Mouse (Mus musculus) hindbrain, embryonic 16.5 days (tissue): ENCODE measurements around the gene Gng7. TPM values are rescaled to one million over a fixed set of nuclear protein-coding genes. Genes with fewer than 3 reads are reported as not detected.

Source experiments
- ATAC-seq: fragments of 200-750 bp; cut with Nextera tagmentation; 2 replicates; pipeline ENCODE4 v1.8.0; 2017; ENCODE audit warnings: moderate TSS enrichment, moderate library complexity
- H3K27ac ChIP-seq: fragments of 300-500 bp; sonication (generic); 2 replicates; pipeline ENCODE4 v1.5.1; 2014; ENCODE audit warnings: low read depth, mild to moderate bottlenecking, control low read depth, low read length, moderate library complexity
- H3K27me3 ChIP-seq: fragments of 300-500 bp; sonication (generic); replicated peaks from 2 replicates; pipeline ENCODE4 v1.6.1; 2014; ENCODE audit warnings: low read length; ENCODE audit not compliant: control insufficient read depth, insufficient read depth
- H3K36me3 ChIP-seq: fragments of 300-500 bp; sonication (generic); 2 replicates; pipeline ENCODE4 v1.6.1; 2014; ENCODE audit warnings: mild to moderate bottlenecking, low read length, moderate library complexity, mixed read lengths; ENCODE audit not compliant: control insufficient read depth, insufficient read depth
- H3K4me1 ChIP-seq: fragments of 300-500 bp; sonication (generic); 2 replicates; pipeline ENCODE4 v1.6.1; 2014; ENCODE audit warnings: low read depth, low read length; ENCODE audit not compliant: control insufficient read depth, insufficient read depth
- H3K4me2 ChIP-seq: fragments of 300-500 bp; sonication (generic); 2 replicates; pipeline ENCODE4 v1.6.1; 2014; ENCODE audit warnings: mild to moderate bottlenecking, low read length, control low read depth, moderate library complexity
- H3K4me3 ChIP-seq: fragments of 300-500 bp; sonication (generic); 2 replicates; pipeline ENCODE4 v1.5.1; 2014; ENCODE audit warnings: mild to moderate bottlenecking, low read length, control low read depth, moderate library complexity
- H3K9ac ChIP-seq: fragments of 300-500 bp; sonication (generic); 2 replicates; pipeline ENCODE4 v1.6.1; 2014; ENCODE audit warnings: low read depth, mild to moderate bottlenecking, control low read depth, low read length, moderate library complexity
- H3K9me3 ChIP-seq: fragments of 300-500 bp; sonication (generic); 2 replicates; pipeline ENCODE4 v1.6.1; 2014; ENCODE audit warnings: mild to moderate bottlenecking, low read length, moderate library complexity; ENCODE audit not compliant: control insufficient read depth
- WGBS: fragments of 180-500 bp; shearing (Covaris S2); extraction: QIAGEN DNeasy Blood & Tissue Kit; methylation state at CpG from one replicate; pipeline ENCODE4 v1.1.7; 2014; 5-methylcytosine and 5-hydroxymethylcytosine counted together
- polyA plus RNA-seq: library from polyadenylated mRNA; unstranded; fragments of >200 nt; fragmentation: Nextera tagmentation; extraction: Ambion mirVana; gene quantifications from 2 replicates; pipeline ENCODE4 v1.2.1, GENCODE M21; 2015

Gene Gng7
- polyA plus RNA-seq, 1 experiment from 2014 or later: 25.4 TPM

DNA sequence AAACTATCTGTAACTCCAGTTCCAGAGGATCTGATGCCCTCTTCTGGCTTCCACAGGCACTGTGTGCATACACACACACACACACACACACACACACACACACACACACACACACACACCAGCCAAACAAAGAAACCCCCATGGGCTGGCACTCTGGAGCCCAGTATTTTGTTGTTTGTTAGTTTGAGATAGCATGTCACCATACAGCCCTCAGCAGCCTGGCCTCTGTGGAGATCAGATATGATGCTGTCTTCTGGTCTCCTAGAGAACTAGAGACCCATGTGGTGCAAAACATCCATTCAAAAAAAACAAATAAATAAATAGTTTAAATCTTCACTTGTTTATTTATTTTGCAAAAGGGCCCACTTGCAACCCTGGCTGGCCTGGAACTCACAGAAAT is 13.5 kb upstream of the Gng7 start:
- Histone ChIP-seq H3K4me2 (no peak overlapping the region), H3K36me3 (peaks cover 21% of the 10 kb centered on the region), H3K4me1 (peaks cover 8% of the 10 kb centered on the region), H3K9ac (no peak overlapping the region), H3K9me3 (no peaks in the 10 kb centered on the region), H3K27me3 (peaks cover 2% of the 10 kb centered on the region), H3K4me3 (no peak overlapping the region), H3K27ac (no peak overlapping the region)
- no peak for ATAC-seq

DNA sequence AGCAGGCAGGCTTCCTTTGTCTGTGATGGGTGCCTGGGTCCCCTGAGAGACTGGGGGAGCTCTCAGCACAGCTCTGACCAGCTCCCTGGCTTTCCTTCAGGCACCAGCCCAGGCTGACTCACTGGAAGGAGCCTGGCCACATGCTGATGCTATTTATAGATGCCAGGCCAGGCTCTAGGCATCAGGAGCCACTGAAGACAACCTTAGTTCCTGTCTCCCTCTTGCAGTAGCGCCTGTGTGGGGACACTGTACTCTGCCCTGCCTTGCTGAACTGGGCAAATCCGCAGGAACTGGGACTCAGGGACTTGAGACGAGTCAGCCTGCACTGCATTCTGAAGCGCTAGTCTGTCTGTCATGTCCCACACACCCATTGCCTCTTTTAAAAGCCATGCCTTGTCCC is 12.6 kb upstream of the Gng7 start:
- Histone ChIP-seq H3K27me3 (peaks cover 2% of the 10 kb centered on the region), H3K4me3 (no peak overlapping the region), H3K4me2 (no peak overlapping the region), H3K36me3 (peaks cover 18% of the 10 kb centered on the region), H3K4me1 (peaks cover 8% of the 10 kb centered on the region), H3K27ac (no peak overlapping the region), H3K9me3 (no peaks in the 10 kb centered on the region), H3K9ac (no peak overlapping the region)
- WGBS: 63% methylated on average over 4 of the region's 4 CpGs
- ATAC-seq: no peak

DNA sequence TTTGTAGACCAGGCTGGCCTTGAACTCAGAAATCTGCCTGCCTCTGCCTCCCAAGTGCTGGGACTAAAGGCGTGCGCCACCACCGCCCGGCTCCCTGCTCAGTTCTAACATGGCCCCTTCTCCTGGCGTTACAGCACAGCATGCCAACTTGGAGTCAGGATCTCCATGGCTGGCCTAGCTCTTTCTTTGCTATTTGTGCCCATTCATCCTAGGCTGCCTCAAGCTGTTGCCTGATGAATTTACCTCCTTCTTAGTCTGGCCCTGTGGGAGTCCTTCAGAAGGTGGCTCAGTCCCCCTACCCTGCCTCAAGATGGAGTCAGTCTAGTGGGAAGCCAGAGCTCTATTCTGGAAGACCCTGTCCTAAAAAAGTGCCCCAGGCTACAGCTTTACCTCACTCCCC is 12.1 kb upstream of the Gng7 start:
- H3K9ac ChIP-seq: no peak overlapping the region
- no peak overlapping the region for H3K4me2 ChIP-seq
- H3K4me1 ChIP-seq: peaks cover 10% of the 10 kb centered on the region
- WGBS: 85% methylated on average over 5 of the region's 5 CpGs
- no peak for ATAC-seq
- H3K9me3 ChIP-seq: no peaks in the 10 kb centered on the region
- H3K27ac ChIP-seq: no peak overlapping the region
- no peak overlapping the region for H3K4me3 ChIP-seq
- H3K36me3 ChIP-seq: peaks cover 16% of the 10 kb centered on the region
- peaks cover 2% of the 10 kb centered on the region for H3K27me3 ChIP-seq

DNA sequence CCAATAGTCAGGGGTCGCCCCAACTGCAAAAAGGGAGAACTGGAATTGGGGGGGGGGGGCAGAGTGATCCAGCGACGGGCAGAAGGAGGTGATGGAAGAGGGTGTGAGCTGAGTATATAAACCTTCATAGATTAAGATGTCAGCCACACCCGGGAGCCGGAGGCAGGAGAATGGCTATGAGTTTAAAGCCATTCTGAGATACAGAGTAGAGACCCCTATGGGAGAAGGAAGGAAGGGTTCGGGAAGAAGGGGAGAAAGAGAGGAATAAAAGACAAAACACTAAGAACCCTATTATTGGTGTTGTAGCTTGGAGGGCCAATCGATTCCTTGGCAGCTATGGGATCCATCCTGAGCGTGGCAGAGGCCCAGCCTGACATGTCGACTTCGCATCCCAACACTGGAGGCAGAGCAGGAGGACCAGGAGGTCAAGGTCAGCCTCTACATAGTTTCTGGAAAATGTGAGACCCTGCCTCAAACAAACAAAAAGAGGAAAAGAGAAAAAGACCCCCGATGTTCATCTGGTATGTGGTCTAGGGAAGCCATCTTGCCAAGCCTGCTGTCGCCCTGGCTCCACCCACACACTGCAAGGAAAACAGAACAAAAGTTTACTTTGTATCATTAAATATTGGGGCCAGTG is 11.0 kb upstream of the Gng7 start, which contains the start of gene Diras1:
Gene Diras1, minus strand, starts transcription at position 24 of the 637 bp plus-strand sequence.
- ATAC-seq: peak; percentile 10; the same call in 1 of the 2 replicates
- Histone ChIP-seq H3K4me3 (peak within 1 kb of the TSS; percentile 60), H3K4me1 (peaks cover 13% of the 10 kb centered on the region), H3K9me3 (no peaks in the 10 kb centered on the region), H3K27me3 (peaks cover 2% of the 10 kb centered on the region), H3K36me3 (peaks cover 9% of the 10 kb centered on the region), H3K9ac (peak within 1 kb of the TSS; percentile 94), H3K27ac (peak within 1 kb of the TSS; percentile 29), H3K4me2 (peak within 1 kb of the TSS; percentile 91)
- WGBS: 42% methylated on average over 12 of the region's 12 CpGs

DNA sequence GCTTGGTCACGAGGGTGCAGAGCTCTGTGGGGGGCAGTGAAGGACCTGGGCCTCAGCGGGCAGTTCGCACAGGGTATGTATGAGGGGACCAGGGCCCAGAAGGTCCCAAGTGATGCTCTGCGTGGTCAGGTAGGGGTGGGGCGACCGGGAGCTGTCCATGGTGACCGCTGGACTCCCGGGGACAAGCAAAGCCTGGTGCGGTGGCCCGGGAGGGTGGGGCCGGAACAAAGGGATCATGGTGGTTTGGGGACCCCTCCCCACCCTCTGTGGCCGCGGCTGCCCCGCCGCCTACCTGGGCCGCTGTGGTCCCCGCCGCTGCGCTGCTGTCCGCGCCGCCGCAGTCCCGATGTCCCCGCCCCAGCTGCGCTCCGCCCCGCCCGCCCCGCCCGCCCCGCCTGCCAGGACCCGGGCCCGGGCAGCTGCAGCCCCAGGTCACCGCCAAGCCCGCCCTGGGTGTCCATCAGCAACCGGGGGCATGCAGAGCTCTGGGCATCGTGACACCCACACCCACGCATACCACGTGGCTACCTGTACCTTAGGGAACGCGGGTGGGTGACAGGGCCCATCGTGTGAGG is 10.4 kb upstream of the Gng7 start:
- peak overlapping the region; percentile 91 for H3K4me2 ChIP-seq
- H3K27me3 ChIP-seq: peaks cover 2% of the 10 kb centered on the region
- peak overlapping the region; percentile 60 for H3K4me3 ChIP-seq
- peak; percentile 56 for ATAC-seq
- H3K27ac ChIP-seq: peak overlapping the region; percentile 29
- peaks cover 13% of the 10 kb centered on the region for H3K4me1 ChIP-seq
- H3K9me3 ChIP-seq: no peaks in the 10 kb centered on the region
- H3K9ac ChIP-seq: peak overlapping the region; percentile 94
- peaks cover 4% of the 10 kb centered on the region for H3K36me3 ChIP-seq
- 2% methylated on average over 25 of the region's 43 CpGs for WGBS

DNA sequence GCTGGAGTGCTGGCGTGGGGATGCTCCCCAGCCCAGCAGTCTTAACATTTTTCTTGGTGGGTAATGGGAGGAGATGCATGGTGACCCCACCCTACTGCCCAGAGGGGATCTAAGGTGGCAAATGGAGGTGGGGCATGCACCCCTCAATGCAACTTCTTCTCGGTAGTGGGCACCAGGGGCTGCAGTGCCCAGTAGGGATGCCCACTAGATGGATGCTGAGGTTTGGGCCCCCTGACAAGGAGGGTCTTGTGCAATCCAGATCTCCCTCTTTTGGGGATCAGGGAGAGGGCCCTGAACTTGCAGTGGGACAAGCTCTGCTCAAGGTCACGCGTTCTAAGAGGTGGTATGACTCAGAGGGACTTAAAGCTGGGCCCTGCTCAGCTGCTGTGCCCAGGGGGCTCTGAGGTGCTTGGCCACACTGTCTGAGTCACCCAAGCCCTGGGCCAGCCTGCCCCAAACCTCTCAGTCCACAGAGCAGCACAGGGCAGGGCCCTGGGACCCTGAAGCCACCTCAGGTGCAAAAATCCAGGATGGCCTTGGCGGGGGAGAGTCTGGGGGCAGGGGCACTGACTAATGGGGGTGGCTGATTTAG is 9.7 kb upstream of the Gng7 start:
- H3K36me3 ChIP-seq: peaks cover under 1% of the 10 kb centered on the region; the same call in 1 of the 2 replicates
- peaks cover 13% of the 10 kb centered on the region for H3K4me1 ChIP-seq
- H3K27me3 ChIP-seq: peaks cover 2% of the 10 kb centered on the region
- H3K4me3 ChIP-seq: peak overlapping the region; percentile 60
- WGBS: 63% methylated on average over 5 of the region's 5 CpGs
- no peak for ATAC-seq
- H3K27ac ChIP-seq: no peak overlapping the region; the same call in 1 of the 2 replicates
- H3K4me2 ChIP-seq: peak overlapping the region; percentile 91
- H3K9ac ChIP-seq: peak overlapping the region; percentile 94
- no peaks in the 10 kb centered on the region for H3K9me3 ChIP-seq

DNA sequence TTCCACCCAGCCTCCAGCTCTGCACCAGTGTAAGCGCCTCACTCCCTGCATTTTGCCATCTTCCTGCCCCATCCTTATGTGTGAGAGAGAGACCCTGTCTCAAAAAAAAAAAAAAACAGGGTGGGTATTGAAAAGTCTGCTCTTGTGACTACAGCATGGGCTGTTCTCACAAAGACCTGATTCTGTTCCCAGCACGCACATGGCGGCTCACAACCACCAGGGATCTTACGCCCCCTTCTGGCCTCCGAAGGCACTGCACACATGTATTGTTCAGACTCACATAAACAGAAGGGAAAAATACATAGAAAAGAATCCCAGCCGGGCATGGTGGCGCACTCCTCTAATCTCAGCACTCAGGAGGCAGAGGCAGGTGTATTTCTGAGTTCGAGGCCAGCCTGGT is 8.0 kb upstream of the Gng7 start:
- Histone ChIP-seq H3K27ac (no peak overlapping the region), H3K9ac (no peak overlapping the region), H3K4me3 (no peak overlapping the region), H3K9me3 (no peaks in the 10 kb centered on the region), H3K4me1 (peaks cover 13% of the 10 kb centered on the region), H3K27me3 (peaks cover 2% of the 10 kb centered on the region), H3K4me2 (no peak overlapping the region; the same call in 1 of the 2 replicates), H3K36me3 (peaks cover 4% of the 10 kb centered on the region; the same call in 1 of the 2 replicates)
- WGBS: 68% methylated on average over 8 of the region's 8 CpGs
- no peak for ATAC-seq

DNA sequence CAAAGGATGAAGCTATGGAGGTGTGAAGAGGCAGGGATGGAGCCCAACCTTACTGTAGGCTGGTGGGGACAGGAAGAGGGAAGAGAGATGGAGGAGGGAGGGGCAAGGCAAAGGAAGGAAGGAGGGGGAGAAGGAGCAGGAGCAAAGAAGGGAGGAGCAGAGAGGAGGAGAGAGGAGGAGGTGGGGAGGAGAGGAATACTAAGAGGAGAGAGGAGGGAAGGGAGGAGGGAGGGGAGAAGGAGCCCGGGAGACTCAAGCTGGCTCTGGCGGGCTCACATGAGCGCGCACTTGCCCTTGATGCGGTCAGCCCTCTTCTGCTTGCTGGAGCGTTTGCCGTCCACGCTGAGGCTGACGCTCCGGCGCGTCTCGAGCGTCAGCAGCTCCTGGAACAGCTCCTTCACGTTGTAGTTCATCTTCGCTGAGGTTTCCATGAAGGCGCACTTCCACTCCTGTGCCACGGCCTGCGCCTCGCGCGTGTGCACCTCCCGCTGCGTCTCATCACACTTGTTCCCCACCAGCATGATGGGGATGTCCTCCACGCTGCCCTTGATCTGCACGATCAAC is 6.9 kb upstream of the Gng7 start:
- no peak overlapping the region for H3K27ac ChIP-seq
- peak overlapping the region; percentile 34 for H3K4me2 ChIP-seq
- H3K9ac ChIP-seq: peak overlapping the region; percentile 25
- H3K36me3 ChIP-seq: peaks cover 4% of the 10 kb centered on the region; the same call in 1 of the 2 replicates
- peaks cover 2% of the 10 kb centered on the region; the same call in 1 of the 2 replicates for H3K27me3 ChIP-seq
- 20% methylated on average over 18 of the region's 26 CpGs for WGBS
- peaks cover 13% of the 10 kb centered on the region for H3K4me1 ChIP-seq
- no peaks in the 10 kb centered on the region for H3K9me3 ChIP-seq
- H3K4me3 ChIP-seq: no peak overlapping the region
- no peak for ATAC-seq

DNA sequence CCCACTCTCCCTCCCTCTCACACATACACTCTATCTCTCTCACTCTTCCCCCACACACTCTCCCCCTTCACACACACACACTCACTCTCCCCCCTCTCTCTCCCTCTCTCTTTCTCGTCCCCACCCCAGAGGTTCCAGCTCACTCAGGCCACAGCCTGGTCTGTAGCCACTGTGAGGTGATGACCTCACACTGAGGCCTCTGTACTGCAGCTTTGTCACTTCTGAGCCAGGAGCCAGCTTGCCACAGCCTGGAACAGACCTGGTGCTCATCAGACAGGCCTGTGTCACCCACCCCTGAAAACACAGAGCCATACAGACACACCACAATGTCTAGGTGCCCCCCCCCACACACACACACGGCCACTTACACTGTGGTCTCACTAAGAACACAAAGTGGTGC is 5.5 kb upstream of the Gng7 start:
- 51% methylated on average over 2 of the region's 2 CpGs for WGBS
- peaks cover 2% of the 10 kb centered on the region; the same call in 1 of the 2 replicates for H3K27me3 ChIP-seq
- H3K4me3 ChIP-seq: no peak overlapping the region
- H3K36me3 ChIP-seq: peaks cover 4% of the 10 kb centered on the region; the same call in 1 of the 2 replicates
- no peak overlapping the region; the same call in 1 of the 2 replicates for H3K9ac ChIP-seq
- H3K4me1 ChIP-seq: peaks cover 14% of the 10 kb centered on the region
- no peak overlapping the region for H3K27ac ChIP-seq
- no peak for ATAC-seq
- no peak overlapping the region for H3K4me2 ChIP-seq
- no peaks in the 10 kb centered on the region for H3K9me3 ChIP-seq
